Mouse (Mus musculus): Measurements from ENCODE around the gene Tssk6. TPM values are rescaled to one million over a fixed set of nuclear protein-coding genes. Genes with fewer than 3 reads are reported as not detected.

Tssk6 gene
- polyA plus RNA-seq, 1 experiment, result 0.39 TPM

- Histone ChIP-seq H3K4me1 (ENCODE audit: control insufficient read depth, insufficient read depth, low read length) (no peaks in the 10 kb centered on the region), H3K27ac (ENCODE audit: insufficient read depth, low read length) (no peak overlapping the region), H3K4me3 (ENCODE audit: insufficient read depth, low read length) (no peak overlapping the region)
- TF ChIP-seq CTCF (IDR thresholded peaks at IDR 0.05; ENCODE audit: borderline replicate concordance, insufficient read depth, low read length), result peak; percentile 59; the same call in 1 of the 2 replicates
- no peak for TF ChIP-seq POLR2A (IDR thresholded peaks at IDR 0.05; ENCODE audit: low read depth, low read length)
These were observed 27.8 kb upstream of the Tssk6 start for GRCm38 (mm10) chr8:69874155-69874554.

DNA sequence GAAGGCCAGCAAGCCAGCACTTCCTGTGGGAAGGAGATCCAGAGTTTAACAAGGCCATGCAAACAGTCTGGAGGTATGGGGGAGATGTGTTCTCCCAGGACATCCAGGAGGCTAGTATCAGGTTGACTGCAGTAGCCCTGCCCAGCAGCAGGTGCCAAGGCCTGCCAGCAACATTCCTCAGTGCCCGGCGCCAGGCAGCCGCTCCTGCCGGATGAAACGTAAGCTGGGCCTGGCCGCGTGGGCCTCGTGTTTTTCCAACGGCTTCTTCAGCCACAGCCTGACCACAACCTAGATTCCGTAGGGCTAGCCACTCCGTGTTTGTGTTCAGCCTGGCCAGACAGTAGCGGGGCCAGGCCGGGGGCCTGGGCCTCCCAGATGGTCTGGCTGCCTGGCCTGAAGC, 27.3 kb upstream of the Tssk6 start:
- H3K27ac ChIP-seq (ENCODE audit: insufficient read depth, low read length), result no peak overlapping the region
- TF ChIP-seq POLR2A (IDR thresholded peaks at IDR 0.05; ENCODE audit: low read depth, low read length) (no peak), CTCF (IDR thresholded peaks at IDR 0.05; ENCODE audit: borderline replicate concordance, insufficient read depth, low read length) (no peak)
- H3K4me3 ChIP-seq (ENCODE audit: insufficient read depth, low read length), result no peak overlapping the region
- H3K4me1 ChIP-seq (ENCODE audit: control insufficient read depth, insufficient read depth, low read length), result no peaks in the 10 kb centered on the region

DNA sequence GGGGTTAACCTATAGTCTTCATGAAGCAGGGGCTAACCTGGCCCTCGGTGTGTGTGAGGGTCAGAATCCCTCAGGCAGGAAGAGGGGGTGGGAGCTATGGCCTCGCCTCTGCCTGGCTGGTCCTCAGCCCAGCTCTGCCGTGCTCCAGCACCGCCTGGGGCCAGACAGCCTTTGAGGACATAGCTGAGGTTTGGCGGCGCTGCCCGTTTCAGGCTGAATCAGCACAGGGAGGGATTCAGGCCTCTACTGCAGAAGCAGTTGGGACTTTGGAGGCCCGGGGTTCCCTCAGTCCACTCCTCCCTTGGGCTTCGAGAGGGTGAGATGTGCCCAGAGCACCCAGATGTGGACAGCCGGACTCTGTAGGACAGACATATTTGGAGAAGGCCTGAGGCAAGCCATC, 25.9 kb upstream of the Tssk6 start:
- H3K4me3 ChIP-seq (ENCODE audit: insufficient read depth, low read length), result no peak overlapping the region
- no peaks in the 10 kb centered on the region for H3K4me1 ChIP-seq (ENCODE audit: control insufficient read depth, insufficient read depth, low read length)
- H3K27ac ChIP-seq (ENCODE audit: insufficient read depth, low read length), result no peak overlapping the region
- TF ChIP-seq CTCF (IDR thresholded peaks at IDR 0.05; ENCODE audit: borderline replicate concordance, insufficient read depth, low read length) (no peak), POLR2A (IDR thresholded peaks at IDR 0.05; ENCODE audit: low read depth, low read length) (no peak)

GRCm38 (mm10) chr8:69876967-69877366, 25.0 kb upstream of the Tssk6 start:
- no peak overlapping the region for H3K4me3 ChIP-seq (ENCODE audit: insufficient read depth, low read length)
- no peaks in the 10 kb centered on the region for H3K4me1 ChIP-seq (ENCODE audit: control insufficient read depth, insufficient read depth, low read length)
- H3K27ac ChIP-seq (ENCODE audit: insufficient read depth, low read length), result no peak overlapping the region
- TF ChIP-seq CTCF (IDR thresholded peaks at IDR 0.05; ENCODE audit: borderline replicate concordance, insufficient read depth, low read length), result no peak
- TF ChIP-seq POLR2A (IDR thresholded peaks at IDR 0.05; ENCODE audit: low read depth, low read length), result no peak

- Histone ChIP-seq H3K4me3 (ENCODE audit: insufficient read depth, low read length) (no peak overlapping the region), H3K4me1 (ENCODE audit: control insufficient read depth, insufficient read depth, low read length) (no peaks in the 10 kb centered on the region), H3K27ac (ENCODE audit: insufficient read depth, low read length) (no peak overlapping the region)
- TF ChIP-seq POLR2A (IDR thresholded peaks at IDR 0.05; ENCODE audit: low read depth, low read length) (no peak), CTCF (IDR thresholded peaks at IDR 0.05; ENCODE audit: borderline replicate concordance, insufficient read depth, low read length) (no peak)
These were observed 24.6 kb upstream of the Tssk6 start for GRCm38 (mm10) chr8:69877396-69877795.

GRCm38 (mm10) chr8:69877992-69878391, 24.0 kb upstream of the Tssk6 start:
- TF ChIP-seq CTCF (IDR thresholded peaks at IDR 0.05; ENCODE audit: borderline replicate concordance, insufficient read depth, low read length), result no peak
- TF ChIP-seq POLR2A (IDR thresholded peaks at IDR 0.05; ENCODE audit: low read depth, low read length), result no peak
- H3K4me3 ChIP-seq (ENCODE audit: insufficient read depth, low read length), result no peak overlapping the region
- H3K4me1 ChIP-seq (ENCODE audit: control insufficient read depth, insufficient read depth, low read length), result no peaks in the 10 kb centered on the region
- H3K27ac ChIP-seq (ENCODE audit: insufficient read depth, low read length), result no peak overlapping the region

DNA sequence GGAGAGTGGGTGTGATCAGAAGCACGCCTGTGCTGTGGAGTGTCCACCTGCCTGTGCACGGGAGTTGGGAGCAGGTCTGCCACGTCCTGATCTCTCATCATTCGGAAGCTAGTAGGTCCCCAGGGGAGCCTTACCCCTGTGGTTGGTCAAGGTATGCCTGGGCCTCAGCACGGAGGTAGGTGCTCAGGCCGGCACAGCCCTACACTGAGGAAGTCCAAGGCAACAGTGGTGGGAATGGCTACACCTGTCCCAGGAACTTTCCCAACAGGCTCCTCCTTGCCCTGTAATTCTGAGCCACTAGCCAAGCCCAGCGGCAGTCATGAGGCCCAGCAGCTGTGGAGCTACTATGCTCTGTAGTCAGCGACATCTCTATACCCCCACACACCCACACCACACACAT, 22.3 kb upstream of the Tssk6 start:
- no peak overlapping the region for H3K27ac ChIP-seq (ENCODE audit: insufficient read depth, low read length)
- no peak for TF ChIP-seq POLR2A (IDR thresholded peaks at IDR 0.05; ENCODE audit: low read depth, low read length)
- TF ChIP-seq CTCF (IDR thresholded peaks at IDR 0.05; ENCODE audit: borderline replicate concordance, insufficient read depth, low read length), result no peak

DNA sequence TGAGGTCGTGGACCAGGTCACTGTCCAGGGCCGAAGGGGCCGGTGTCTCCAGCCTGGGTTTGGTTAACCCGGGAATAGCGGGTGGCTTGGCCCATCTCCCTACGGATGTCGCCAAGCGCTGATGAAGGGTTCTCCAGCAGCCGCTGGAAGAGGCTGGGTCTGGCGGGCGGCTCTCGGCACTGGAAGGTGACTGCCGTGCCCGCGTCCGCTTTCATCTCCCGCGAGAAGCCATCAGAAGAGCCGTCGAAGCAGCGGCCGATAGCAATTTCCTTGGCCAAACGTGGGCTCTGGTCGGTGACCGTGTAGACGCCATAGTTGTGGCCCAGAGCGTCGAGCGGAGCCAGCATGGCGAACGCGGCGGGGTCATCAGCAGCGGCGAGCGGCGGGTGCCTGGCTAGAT, 21.1 kb upstream of the Tssk6 start:
- no peak overlapping the region for H3K4me3 ChIP-seq (ENCODE audit: insufficient read depth, low read length)
- H3K27ac ChIP-seq (ENCODE audit: insufficient read depth, low read length), result no peak overlapping the region
- H3K4me1 ChIP-seq (ENCODE audit: control insufficient read depth, insufficient read depth, low read length), result no peaks in the 10 kb centered on the region
- TF ChIP-seq CTCF (IDR thresholded peaks at IDR 0.05; ENCODE audit: borderline replicate concordance, insufficient read depth, low read length), result no peak
- TF ChIP-seq POLR2A (IDR thresholded peaks at IDR 0.05; ENCODE audit: low read depth, low read length), result no peak

More for the DNA sequence above, 22.3 kb upstream of the Tssk6 start:
- H3K4me3 ChIP-seq (ENCODE audit: insufficient read depth, low read length), result no peak overlapping the region
- no peaks in the 10 kb centered on the region for H3K4me1 ChIP-seq (ENCODE audit: control insufficient read depth, insufficient read depth, low read length)

GRCm38 (mm10) chr8:69881261-69881865, 20.6 kb upstream of the Tssk6 start:
- Histone ChIP-seq H3K4me3 (ENCODE audit: insufficient read depth, low read length) (no peak overlapping the region), H3K4me1 (ENCODE audit: control insufficient read depth, insufficient read depth, low read length) (no peaks in the 10 kb centered on the region)
- TF ChIP-seq POLR2A (IDR thresholded peaks at IDR 0.05; ENCODE audit: low read depth, low read length) (no peak), CTCF (IDR thresholded peaks at IDR 0.05; ENCODE audit: borderline replicate concordance, insufficient read depth, low read length) (no peak)

GRCm38 (mm10) chr8:69882021-69882756, 19.8 kb upstream of the Tssk6 start:
- no peak for TF ChIP-seq CTCF (IDR thresholded peaks at IDR 0.05; ENCODE audit: borderline replicate concordance, insufficient read depth, low read length)
- no peak for TF ChIP-seq POLR2A (IDR thresholded peaks at IDR 0.05; ENCODE audit: low read depth, low read length)
- H3K4me1 ChIP-seq (ENCODE audit: control insufficient read depth, insufficient read depth, low read length), result no peaks in the 10 kb centered on the region
- no peak overlapping the region for H3K27ac ChIP-seq (ENCODE audit: insufficient read depth, low read length)

More at GRCm38 (mm10) chr8:69881261-69881865, 20.6 kb upstream of the Tssk6 start:
- no peak overlapping the region for H3K27ac ChIP-seq (ENCODE audit: insufficient read depth, low read length)

More at GRCm38 (mm10) chr8:69882021-69882756, 19.8 kb upstream of the Tssk6 start:
- H3K4me3 ChIP-seq (ENCODE audit: insufficient read depth, low read length), result no peak overlapping the region

Measured in embryonic fibroblast, embryonic 13.5 days (primary cell).